Mouse (Mus musculus): ENCODE results near the gene Tmem33.

The Tmem33 gene

GRCm38 (mm10) chr5:67321656-67322268 lies 61.4 kb downstream of the Tmem33 start:
- DNase-seq (ENCODE audit: low spot score): no peak

- no peak for DNase-seq (ENCODE audit: low spot score)
Observed at GRCm38 (mm10) chr5:67324032-67324431, 63.7 kb downstream of the Tmem33 start.

- no peak for DNase-seq (ENCODE audit: low spot score)
Observed at GRCm38 (mm10) chr5:67340811-67341210, 80.4 kb downstream of the Tmem33 start.

All from ovary, postnatal 36 days (tissue).